Mouse (Mus musculus) right cerebral cortex, postnatal 4 days (tissue): Measurements from ENCODE around the gene Prdx1.
"Not testable (repeated sequence)": the region's sequence is repeated elsewhere in the genome, so short reads cannot be mapped to it uniquely, and the experiment has no call there.

Experiments used
- DNase-seq: peaks from one replicate; pipeline ENCODE4 v3.0.0-alpha.2; 2022

Gene Prdx1

GRCm38 (mm10) chr4:116685402-116686061 lies at the start of gene Prdx1:
Gene Prdx1 (plus strand): TSS chr4:116685544.
- peak; percentile 93 for DNase-seq

DNA sequence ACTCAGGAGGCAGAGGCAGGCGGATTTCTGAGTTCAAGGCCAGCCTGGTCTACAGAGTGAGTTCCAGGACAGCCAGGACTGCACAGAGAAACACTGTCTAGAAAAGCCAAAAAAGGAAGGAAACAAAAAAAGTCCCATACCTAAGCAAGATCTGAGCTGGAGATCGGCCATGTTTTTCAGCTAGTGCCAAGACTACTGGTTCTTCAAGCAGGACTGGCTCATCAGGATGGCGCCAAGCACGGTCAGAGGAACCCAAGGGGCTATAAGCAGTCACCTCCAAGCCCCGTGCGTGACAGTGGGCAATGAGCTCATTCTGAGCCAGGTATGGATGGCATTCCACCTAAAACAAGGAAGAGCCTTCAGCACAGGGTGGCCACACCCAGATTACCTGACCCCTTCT lies 46.5 kb upstream of the Prdx1 start:
- DNase-seq: no peak

- DNase-seq: no peak
Observed at GRCm38 (mm10) chr4:116642071-116642470, 43.3 kb upstream of the Prdx1 start.

GRCm38 (mm10) chr4:116644326-116644725 lies 41.0 kb upstream of the Prdx1 start:
- peak; percentile 12 for DNase-seq

GRCm38 (mm10) chr4:116645624-116646023 lies 39.7 kb upstream of the Prdx1 start:
- DNase-seq: no peak

DNA sequence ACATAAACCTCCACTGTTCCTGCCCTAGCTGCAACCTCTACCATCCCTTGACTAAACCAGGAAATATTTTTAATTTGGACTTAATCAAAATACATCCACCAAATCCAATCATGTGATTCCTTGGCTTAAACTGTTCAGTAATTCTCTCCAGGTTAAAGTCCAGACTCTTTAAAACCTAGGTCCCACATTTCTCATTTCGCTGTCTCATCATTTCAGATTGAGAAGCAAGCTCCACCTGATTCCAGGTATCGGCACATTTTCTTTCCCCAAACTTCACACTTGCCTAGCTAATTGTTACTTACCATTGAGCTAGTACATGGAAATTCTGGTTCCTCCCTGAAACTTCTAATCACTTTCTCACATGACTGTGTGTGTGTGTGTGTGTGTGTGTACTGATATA lies 35.9 kb upstream of the Prdx1 start:
- no peak for DNase-seq

GRCm38 (mm10) chr4:116650365-116650764 lies 35.0 kb upstream of the Prdx1 start:
- DNase-seq: no peak

DNA sequence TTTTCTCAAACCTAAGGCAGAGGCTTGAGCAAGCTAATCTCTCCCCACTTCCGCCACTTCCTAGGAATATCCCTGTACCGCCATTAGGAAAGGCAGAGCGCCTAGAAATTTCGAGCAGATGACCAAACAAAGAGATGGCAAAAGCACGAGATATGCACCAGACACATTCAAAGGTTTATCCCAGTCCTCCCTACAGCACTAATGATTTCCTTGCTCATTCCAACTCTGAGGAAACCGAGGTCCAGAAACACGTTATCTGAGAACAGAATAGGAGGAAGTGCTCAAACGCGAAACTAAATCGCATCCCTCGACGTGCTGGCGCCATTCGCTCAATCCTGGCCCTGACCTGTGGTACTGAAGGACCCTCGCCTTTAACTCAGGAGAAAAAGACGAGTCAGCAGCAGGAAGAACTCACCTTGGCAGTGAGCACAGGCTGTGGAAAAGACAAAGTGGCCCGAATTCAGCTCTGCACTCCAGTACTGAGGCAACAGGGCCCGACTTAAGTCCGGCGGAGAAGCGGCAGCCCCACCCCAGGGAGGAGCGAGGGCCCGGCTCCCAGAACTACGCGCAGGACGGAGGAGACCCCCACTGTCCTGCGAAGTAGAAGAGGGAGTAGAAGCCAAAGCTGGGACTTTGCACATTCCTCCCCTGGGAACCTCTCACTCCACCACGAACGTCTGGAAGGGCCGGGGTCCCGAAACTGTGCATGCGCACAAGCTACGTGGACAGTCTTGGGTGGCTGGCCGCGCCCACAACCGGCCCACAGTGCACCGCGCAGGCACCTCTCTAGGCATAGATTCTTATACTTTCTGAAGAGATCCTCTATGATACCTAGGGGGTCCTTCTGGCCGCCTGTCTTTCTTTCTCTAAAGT lies 34.2 kb upstream of the Prdx1 start, which contains the start of gene Akr1a1:
TSS of gene Akr1a1 (minus strand) at position 757 of the 873 bp plus-strand sequence.
- DNase-seq: peak; percentile 89

GRCm38 (mm10) chr4:116651797-116652135 lies 33.6 kb upstream of the Prdx1 start:
- DNase-seq: no peak

DNA sequence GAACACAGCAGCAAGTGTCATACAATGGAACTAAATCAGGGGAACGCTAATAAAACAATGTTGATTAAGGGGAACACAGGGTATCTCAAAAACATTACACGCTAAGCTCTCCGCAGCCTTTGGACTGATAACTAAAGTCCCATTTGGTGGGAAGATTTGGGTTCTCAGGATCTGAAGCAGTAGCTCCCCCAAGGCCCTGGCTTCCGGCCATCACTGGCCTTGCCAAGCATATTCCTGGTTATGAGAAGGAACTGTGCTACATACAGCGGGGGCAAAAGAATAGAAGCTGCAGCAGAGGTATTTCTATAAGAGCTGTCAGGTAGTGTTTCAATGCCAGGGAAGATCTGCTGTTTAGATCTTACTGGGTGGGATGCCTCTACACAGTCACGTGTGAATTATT lies 32.1 kb upstream of the Prdx1 start:
- DNase-seq: no peak

- DNase-seq: no peak
Observed at GRCm38 (mm10) chr4:116655100-116655499, 30.2 kb upstream of the Prdx1 start.

GRCm38 (mm10) chr4:116655658-116656057 lies 29.7 kb upstream of the Prdx1 start:
- no peak for DNase-seq

- DNase-seq: no peak
Observed at GRCm38 (mm10) chr4:116657971-116658370, 27.4 kb upstream of the Prdx1 start.

DNA sequence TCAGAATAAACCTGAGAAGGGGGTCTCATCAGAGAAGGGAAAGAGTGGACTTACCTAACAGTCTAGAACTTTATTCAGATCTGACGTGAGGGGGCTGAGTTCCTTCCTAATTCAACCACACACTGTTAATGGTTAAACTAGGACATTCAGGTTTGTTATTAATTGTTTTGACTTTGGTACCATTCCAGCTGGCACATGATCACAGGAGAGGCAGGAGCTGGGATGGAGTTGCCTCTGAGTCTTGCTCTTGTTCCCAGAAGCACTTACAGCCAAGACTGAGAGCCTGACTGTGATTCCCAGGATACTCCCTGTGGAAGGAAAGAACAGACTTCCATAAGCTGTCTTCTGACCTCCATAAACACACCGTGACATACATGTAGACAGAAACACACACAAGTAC lies 25.9 kb upstream of the Prdx1 start:
- DNase-seq: no peak

GRCm38 (mm10) chr4:116659916-116660315 lies 25.4 kb upstream of the Prdx1 start:
- not testable (repeated sequence) for DNase-seq

GRCm38 (mm10) chr4:116660829-116661228 lies 24.5 kb upstream of the Prdx1 start:
- DNase-seq: no peak

- DNase-seq: no peak
Observed at GRCm38 (mm10) chr4:116661998-116662397, 23.3 kb upstream of the Prdx1 start.

- DNase-seq: no peak
Observed at GRCm38 (mm10) chr4:116666625-116667024, 18.7 kb upstream of the Prdx1 start.

GRCm38 (mm10) chr4:116668145-116668544 lies 17.2 kb upstream of the Prdx1 start:
- DNase-seq: no peak

GRCm38 (mm10) chr4:116669291-116669690 lies 16.1 kb upstream of the Prdx1 start:
- no peak for DNase-seq

GRCm38 (mm10) chr4:116672785-116673184 lies 12.6 kb upstream of the Prdx1 start:
- DNase-seq: no peak

GRCm38 (mm10) chr4:116674761-116675160 lies 10.6 kb upstream of the Prdx1 start:
- DNase-seq: not testable (repeated sequence)

DNA sequence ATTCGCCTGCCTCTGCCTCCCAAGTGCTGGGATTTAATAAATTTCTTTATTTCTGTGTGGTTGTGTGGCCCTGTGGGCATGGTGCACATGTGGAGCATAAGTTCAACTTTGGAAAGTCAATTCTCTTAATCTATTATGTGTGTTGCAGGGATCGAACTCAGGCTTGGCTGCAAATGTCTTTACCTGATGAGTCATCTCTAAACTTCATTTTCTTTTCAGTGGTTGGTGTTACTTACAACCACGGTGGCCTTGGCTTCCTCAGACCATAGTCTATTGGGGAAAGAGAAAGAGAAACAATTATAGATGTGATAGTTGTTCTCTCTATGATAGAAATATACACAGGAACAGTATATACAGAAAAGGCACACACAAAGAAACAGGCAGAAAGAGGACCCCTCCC lies 9.3 kb upstream of the Prdx1 start:
- DNase-seq: no peak

DNA sequence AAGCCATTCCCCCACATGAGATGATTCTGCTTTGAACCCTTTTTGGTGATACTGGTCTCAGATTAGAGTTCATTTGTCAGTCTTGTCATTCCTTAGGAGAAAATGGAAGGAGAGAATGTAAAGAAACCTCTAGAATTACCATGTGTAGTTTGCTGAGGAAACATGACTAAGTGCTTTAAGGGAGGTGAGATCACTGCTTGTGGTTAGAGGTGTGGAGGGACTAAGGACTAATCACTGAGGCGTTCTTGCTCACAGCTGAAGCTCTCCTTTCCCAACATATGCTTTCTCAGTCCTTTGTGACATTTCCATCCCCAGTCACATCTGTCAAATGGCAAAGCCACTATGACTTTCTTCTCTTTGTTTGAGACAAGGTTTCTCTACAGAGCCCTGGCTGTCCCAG lies 7.5 kb upstream of the Prdx1 start:
- no peak for DNase-seq
